Mouse (Mus musculus): ENCODE data around the gene Gm10447. TPM values are rescaled to one million over a fixed set of nuclear protein-coding genes. Genes with fewer than 3 reads are reported as not detected.

Gene Gm10447
- polyA plus RNA-seq, 1 experiment from 2014 or later = 0.10 TPM

Small RNAs within 50 kb of the gene (microRNA-seq; reads per million reads assigned to microRNA genes)
- not detected for gene Mir6920

Other genes with a start within 250 kb of the Gm10447 start
- gene Hspa4, start 156.7 kb downstream of the Gm10447 start, polyA plus RNA-seq (2015; fragmentation: Nextera tagmentation; extraction: Ambion mirVana) = 67.9 and 69.2 TPM in 2 replicates
- 18.7 and 19.5 TPM in 2 replicates for gene Zcchc10, start 132.4 kb downstream of the Gm10447 start, polyA plus RNA-seq (2015; fragmentation: Nextera tagmentation; extraction: Ambion mirVana)
- 20.5 and 21.1 TPM in 2 replicates for gene Aff4, start 106.3 kb downstream of the Gm10447 start, polyA plus RNA-seq (2015; fragmentation: Nextera tagmentation; extraction: Ambion mirVana)
- 5.4 and 8.4 TPM in 2 replicates for gene Leap2, start 33.9 kb downstream of the Gm10447 start, polyA plus RNA-seq (2015; fragmentation: Nextera tagmentation; extraction: Ambion mirVana)
- gene Uqcrq, start 26.3 kb downstream of the Gm10447 start, polyA plus RNA-seq (2015; fragmentation: Nextera tagmentation; extraction: Ambion mirVana) = 588 and 617 TPM in 2 replicates
- gene Gdf9, start 26.1 kb downstream of the Gm10447 start, polyA plus RNA-seq (2015; fragmentation: Nextera tagmentation; extraction: Ambion mirVana) = 1.5 and 2.0 TPM in 2 replicates
- gene Shroom1, start 95 bp upstream of the Gm10447 start, polyA plus RNA-seq (2015; fragmentation: Nextera tagmentation; extraction: Ambion mirVana) = 1.8 TPM in 2 replicates
- not detected in 2 replicates for gene Gm9837, start 13.4 kb upstream of the Gm10447 start, polyA plus RNA-seq (2015; fragmentation: Nextera tagmentation; extraction: Ambion mirVana)
- not detected in 2 replicates for gene Gm9945, start 23.1 kb upstream of the Gm10447 start, polyA plus RNA-seq (2015; fragmentation: Nextera tagmentation; extraction: Ambion mirVana)
- gene Sowaha, start 23.2 kb upstream of the Gm10447 start, polyA plus RNA-seq (2015; fragmentation: Nextera tagmentation; extraction: Ambion mirVana) = 0.46 and 0.58 TPM in 2 replicates
- gene Sept8, start 62.1 kb upstream of the Gm10447 start, polyA plus RNA-seq (2015; fragmentation: Nextera tagmentation; extraction: Ambion mirVana) = 33.8 and 34.4 TPM in 2 replicates
- 53.5 and 57.0 TPM in 2 replicates for gene Kif3a, start 110.3 kb upstream of the Gm10447 start, polyA plus RNA-seq (2015; fragmentation: Nextera tagmentation; extraction: Ambion mirVana)
- 0.95 and 1.1 TPM in 2 replicates for gene Il4, start 161.6 kb upstream of the Gm10447 start, polyA plus RNA-seq (2015; fragmentation: Nextera tagmentation; extraction: Ambion mirVana)
- not detected in 2 replicates for gene Il13, start 177.6 kb upstream of the Gm10447 start, polyA plus RNA-seq (2015; fragmentation: Nextera tagmentation; extraction: Ambion mirVana)